Mouse (Mus musculus) liver, embryonic 14.5 days (tissue): ENCODE results near the gene Zranb3.

Experiments used
- CTCF ChIP-seq: IDR thresholded peaks from 2 replicates; pipeline ENCODE4 v1.5.1; 2016; ENCODE audit warnings: antibody characterized with exemption, low read depth, control low read depth
- EP300 ChIP-seq: IDR thresholded peaks from 2 replicates; pipeline ENCODE4 v1.6.1; 2016; ENCODE audit warnings: antibody characterized with exemption, low read depth

DNA sequence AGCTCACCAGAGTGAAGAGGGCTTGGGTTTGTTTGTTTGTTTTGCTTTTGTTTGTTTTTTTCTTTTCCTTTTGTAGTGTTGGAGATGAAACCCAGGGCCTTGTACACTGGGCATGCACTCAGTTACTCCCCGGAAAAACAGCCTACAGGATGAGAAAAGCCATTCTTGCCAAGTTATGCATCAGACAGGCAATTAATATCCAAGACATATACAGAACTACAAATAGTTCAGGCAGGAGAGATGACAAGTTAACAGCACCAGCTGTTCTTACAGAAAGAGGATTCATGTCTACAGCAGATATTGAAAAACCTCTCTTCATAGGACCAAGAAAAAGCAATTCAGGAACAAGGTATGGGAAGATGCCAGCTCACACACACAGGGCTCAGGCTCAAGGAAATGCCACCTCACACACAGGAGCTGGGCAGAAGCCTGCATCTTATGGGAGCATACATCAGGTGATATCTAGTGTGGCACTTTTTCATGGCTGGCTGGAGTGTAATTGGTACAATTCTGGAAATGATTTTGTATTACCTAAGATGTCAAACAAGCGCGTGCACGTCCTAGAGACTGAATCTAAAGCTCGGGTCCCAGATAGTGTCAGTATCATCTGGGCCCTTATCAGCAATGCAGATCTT, 156.1 kb downstream of the Zranb3 start:
- TF ChIP-seq CTCF: no peak
- TF ChIP-seq EP300: no peak
